ENCODE assay signal across 8 mouse cellular contexts in genomic region chrX:101329372-101330028, GRCm38 (mm10). TPM values are rescaled to one million over a fixed set of nuclear protein-coding genes. Genes with fewer than 3 reads are reported as not detected.
DNase-seq lines count a peak whose midpoint lies in the region; ATAC-seq and TF ChIP-seq lines count a peak whose summit lies in the region.

No protein-coding gene starts in this region.

- peak overlapping the region; percentile 38 for H3K4me2 ChIP-seq in heart, embryonic 13.5 days
- no peak overlapping the region for H3K4me2 ChIP-seq in liver, postnatal 0 days (ENCODE audit: low read depth, low read length)
- H3K4me2 ChIP-seq in neural tube, embryonic 14.5 days (ENCODE audit: low read depth, low read length) = no peak overlapping the region; the same call in 1 of the 2 replicates

- 0 out of 2 replicates have a peak, but pooled peaks cover 3% of the 10 kb centered on the region for H3K27me3 ChIP-seq in heart, embryonic 13.5 days (replicated peaks)
- H3K27me3 ChIP-seq in liver, postnatal 0 days (ENCODE audit: insufficient read depth, low read length) = no peaks in the 10 kb centered on the region
- H3K27me3 ChIP-seq in neural tube, embryonic 14.5 days (ENCODE audit: control insufficient read depth, insufficient read depth, low read length) = no peaks in the 10 kb centered on the region

- H3K4me1 ChIP-seq in heart, embryonic 13.5 days = peaks cover 10% of the 10 kb centered on the region; the same call in 1 of the 2 replicates
- H3K4me1 ChIP-seq in liver, postnatal 0 days (ENCODE audit: insufficient read depth) = peaks cover 5% of the 10 kb centered on the region; the same call in 1 of the 2 replicates
- H3K4me1 ChIP-seq in neural tube, embryonic 14.5 days (ENCODE audit: control insufficient read depth, insufficient read depth, low read length) = no peaks in the 10 kb centered on the region

- no peaks in the 10 kb centered on the region for H3K36me3 ChIP-seq in heart, embryonic 13.5 days
- H3K36me3 ChIP-seq in liver, postnatal 0 days (replicated peaks; ENCODE audit: insufficient read depth, low read length) = no peaks in the 10 kb centered on the region
- no peaks in the 10 kb centered on the region for H3K36me3 ChIP-seq in neural tube, embryonic 14.5 days (ENCODE audit: control insufficient read depth, insufficient read depth, low read length)

- DNase-seq in CD4-positive helper T cell, adult 2 months (ENCODE audit: low read depth, low spot score) = peak; percentile 47
- DNase-seq in adrenal gland, postnatal 36 days = peak; percentile 49 to 50
- DNase-seq in kidney, postnatal 25 days = peak; percentile 51 to 68
- DNase-seq in liver, postnatal 0 days = peak; percentile 51
- peak; percentile 10 for DNase-seq in testis, postnatal 14 days (ENCODE audit: low spot score)

- no peak overlapping the region for H3K4me3 ChIP-seq in heart, embryonic 13.5 days
- no peak overlapping the region for H3K4me3 ChIP-seq in liver, postnatal 0 days (ENCODE audit: low read depth, low read length)
- H3K4me3 ChIP-seq in neural tube, embryonic 14.5 days (ENCODE audit: low read depth, low read length) = no peak overlapping the region

- H3K27ac ChIP-seq in heart, embryonic 13.5 days (replicated peaks) = peak overlapping the region; percentile 68
- H3K27ac ChIP-seq in liver, postnatal 0 days (ENCODE audit: low read depth) = no peak overlapping the region
- H3K27ac ChIP-seq in neural tube, embryonic 14.5 days (ENCODE audit: low read depth, low read length) = peak overlapping the region; percentile 28; the same call in 1 of the 2 replicates

- H3K9ac ChIP-seq in heart, embryonic 13.5 days = 0 out of 2 replicates have a peak overlapping the region, but pooled peaks have one; percentile 40
- H3K9ac ChIP-seq in liver, postnatal 0 days (replicated peaks) = no peak overlapping the region
- no peak overlapping the region for H3K9ac ChIP-seq in neural tube, embryonic 14.5 days (replicated peaks; ENCODE audit: low read depth, low read length)

- H3K9me3 ChIP-seq in heart, embryonic 13.5 days = no peaks in the 10 kb centered on the region
- no peaks in the 10 kb centered on the region for H3K9me3 ChIP-seq in liver, postnatal 0 days (ENCODE audit: low read length)
- no peaks in the 10 kb centered on the region for H3K9me3 ChIP-seq in neural tube, embryonic 14.5 days (ENCODE audit: control insufficient read depth, low read length)

- 0 out of 2 replicates have a peak, but pooled peaks have one; percentile 47 for ATAC-seq in erythroblast, adult 5-6 weeks (replicated peaks; ENCODE audit: low FRiP score, poor library complexity, severe bottlenecking)
- ATAC-seq in heart, embryonic 13.5 days (ENCODE audit: extremely low read depth, insufficient number of reproducible peaks, low FRiP score, low TSS enrichment) = no peak
- no peak for ATAC-seq in liver, postnatal 0 days
- no peak for ATAC-seq in neural tube, embryonic 14.5 days (ENCODE audit: low read depth)

- TF ChIP-seq CTCF in liver, postnatal 0 days (IDR thresholded peaks at IDR 0.05; ENCODE audit: low read depth) = peak; percentile 84

- 16% methylated on average over 10 of the region's 10 CpGs for WGBS in heart, embryonic 13.5 days
- WGBS in liver, postnatal 0 days (ENCODE audit: insufficient replicate concordance) = 26% methylated on average over 9 of the region's 10 CpGs
- WGBS in neural tube, embryonic 14.5 days = 21% methylated on average over 10 of the region's 10 CpGs

- no peak for TF ChIP-seq EP300 in liver, postnatal 0 days (IDR thresholded peaks at IDR 0.05; ENCODE audit: low read depth)

RNA-seq across cellular contexts. Expression of gene Nlgn3, which starts 30.5 kb away (rescaled TPM):
- 10 to 100 TPM; 18.5 to 28.4 TPM for total RNA-seq in adrenal gland, postnatal 36 days (2021)
- total RNA-seq in erythroblast, adult 5-6 weeks (2015; ENCODE audit: low replicate concordance) = 0.84 and 0.96 TPM in 2 replicates
- total RNA-seq in erythroblast, adult 5-6 weeks (2017; ENCODE audit: low replicate concordance) = 0.77 and 2.6 TPM in 2 replicates
- 2.0 and 2.5 TPM in 2 replicates for polyA plus RNA-seq in heart, embryonic 13.5 days (2015; fragmentation: Nextera tagmentation; extraction: Ambion mirVana)
- 0.05 and 0.06 TPM in 2 replicates for polyA plus RNA-seq in liver, postnatal 0 days (2015; fragmentation: Nextera tagmentation; extraction: Ambion mirVana)
- polyA plus RNA-seq in neural tube, embryonic 14.5 days (2014; fragmentation: Nextera tagmentation; extraction: Ambion mirVana) = 91.8 and 121 TPM in 2 replicates

RNA-seq across cellular contexts. Expression of gene Gjb1, which starts 46.7 kb away (rescaled TPM):
- total RNA-seq in adrenal gland, postnatal 36 days (2021) = under 1 TPM in 1 of 2 experiments, not detected in 1; 0.20 TPM
- not detected in 2 replicates for total RNA-seq in erythroblast, adult 5-6 weeks (2015; ENCODE audit: low replicate concordance)
- not detected in 2 replicates for total RNA-seq in erythroblast, adult 5-6 weeks (2017; ENCODE audit: low replicate concordance)
- polyA plus RNA-seq in heart, embryonic 13.5 days (2015; fragmentation: Nextera tagmentation; extraction: Ambion mirVana) = 0.39 and 2.0 TPM in 2 replicates
- polyA plus RNA-seq in liver, postnatal 0 days (2015; fragmentation: Nextera tagmentation; extraction: Ambion mirVana) = 420 and 460 TPM in 2 replicates
- 1.3 TPM in 2 replicates for polyA plus RNA-seq in neural tube, embryonic 14.5 days (2014; fragmentation: Nextera tagmentation; extraction: Ambion mirVana)

RNA-seq across cellular contexts. Expression of gene Med12, which starts 55.7 kb away (rescaled TPM):
- total RNA-seq in adrenal gland, postnatal 36 days (2021) = 10 to 100 TPM; 32.2 to 35.1 TPM
- total RNA-seq in erythroblast, adult 5-6 weeks (2015; ENCODE audit: low replicate concordance) = 250 and 275 TPM in 2 replicates
- 140 and 157 TPM in 2 replicates for total RNA-seq in erythroblast, adult 5-6 weeks (2017; ENCODE audit: low replicate concordance)
- 19.9 and 21.6 TPM in 2 replicates for polyA plus RNA-seq in heart, embryonic 13.5 days (2015; fragmentation: Nextera tagmentation; extraction: Ambion mirVana)
- polyA plus RNA-seq in liver, postnatal 0 days (2015; fragmentation: Nextera tagmentation; extraction: Ambion mirVana) = 10.2 and 14.3 TPM in 2 replicates
- 32.0 and 34.2 TPM in 2 replicates for polyA plus RNA-seq in neural tube, embryonic 14.5 days (2014; fragmentation: Nextera tagmentation; extraction: Ambion mirVana)

Comparison
In these comparisons a context has a peak if more than half of its experiments do, and no peak if none do; other contexts are left out.
1. RNA of gene Nlgn3, which starts 30.5 kb away (polyA plus RNA-seq): 91.8 to 121 TPM in neural tube, embryonic 14.5 days; 2.0 to 2.5 TPM in heart, embryonic 13.5 days and 0.05 to 0.06 TPM in liver, postnatal 0 days; every median in the first group is over 10 times any median in the second.
2. RNA of gene Gjb1, which starts 46.7 kb away (polyA plus RNA-seq): 420 to 460 TPM in liver, postnatal 0 days; 1.3 TPM in neural tube, embryonic 14.5 days and 0.39 to 2.0 TPM in heart, embryonic 13.5 days; every median in the first group is over 100 times any median in the second.
3. Peak in every context shown above with its lines, with median percentiles within 50 percentile points of each other: DNase-seq.